Mouse (Mus musculus) MEL (cell line): Measurements from ENCODE around the gene Gm42417.

Experiments used
- CHD1 ChIP-seq: IDR thresholded peaks from 2 replicates; pipeline ENCODE4 v1.6.1; 2012; ENCODE audit warnings: low read depth, mild to moderate bottlenecking, inconsistent platforms, low read length, improper control_type of control experiment
- NRF1 ChIP-seq: IDR thresholded peaks from 2 replicates; pipeline ENCODE4 v1.6.1; 2014; ENCODE audit warnings: low read depth, mild to moderate bottlenecking, inconsistent platforms, low read length, improper control_type of control experiment, moderate library complexity; ENCODE audit not compliant: poor library complexity, insufficient read depth, severe bottlenecking
- POLR2A ChIP-seq, 2 experiments: IDR thresholded peaks; 2 replicates each; pipeline ENCODE4 v1.6.1; 2011 to 2012; ENCODE audit warnings: low read length in 2 of 2, mild to moderate bottlenecking in 2 of 2, control low read depth in 1 of 2, improper control_type of control experiment in 1 of 2, low read depth in 1 of 2, moderate library complexity in 1 of 2; ENCODE audit not compliant: control insufficient read depth in 1 of 2, insufficient read depth in 1 of 2, poor library complexity in 1 of 2
- POLR2AphosphoS5 ChIP-seq: IDR thresholded peaks from 2 replicates; pipeline ENCODE4 v1.6.1; 2012; ENCODE audit warnings: low read depth, borderline replicate concordance, mild to moderate bottlenecking, inconsistent platforms, low read length, moderate library complexity, mixed read lengths
- ZC3H11A ChIP-seq: IDR thresholded peaks from 2 replicates; pipeline ENCODE4 v1.6.1; 2012; ENCODE audit warnings: low read depth, mild to moderate bottlenecking, inconsistent platforms, low read length, improper control_type of control experiment

GRCm38 (mm10) chr1:36586288-36586687 lies 47.1 kb upstream of the Gm42417 start:
- TF ChIP-seq ZC3H11A (no peak), CHD1 (no peak), NRF1 (no peak), POLR2A (IDR thresholded peaks at IDR 0.05; ENCODE audit: control insufficient read depth in 1 of 2, insufficient read depth in 1 of 2, low read depth in 1 of 2, low read length in 2 of 2, poor library complexity in 1 of 2) (no peak), POLR2AphosphoS5 (no peak)
